Mouse (Mus musculus): ENCODE measurements around the gene Gm28230.

Gm28230 gene

DNA sequence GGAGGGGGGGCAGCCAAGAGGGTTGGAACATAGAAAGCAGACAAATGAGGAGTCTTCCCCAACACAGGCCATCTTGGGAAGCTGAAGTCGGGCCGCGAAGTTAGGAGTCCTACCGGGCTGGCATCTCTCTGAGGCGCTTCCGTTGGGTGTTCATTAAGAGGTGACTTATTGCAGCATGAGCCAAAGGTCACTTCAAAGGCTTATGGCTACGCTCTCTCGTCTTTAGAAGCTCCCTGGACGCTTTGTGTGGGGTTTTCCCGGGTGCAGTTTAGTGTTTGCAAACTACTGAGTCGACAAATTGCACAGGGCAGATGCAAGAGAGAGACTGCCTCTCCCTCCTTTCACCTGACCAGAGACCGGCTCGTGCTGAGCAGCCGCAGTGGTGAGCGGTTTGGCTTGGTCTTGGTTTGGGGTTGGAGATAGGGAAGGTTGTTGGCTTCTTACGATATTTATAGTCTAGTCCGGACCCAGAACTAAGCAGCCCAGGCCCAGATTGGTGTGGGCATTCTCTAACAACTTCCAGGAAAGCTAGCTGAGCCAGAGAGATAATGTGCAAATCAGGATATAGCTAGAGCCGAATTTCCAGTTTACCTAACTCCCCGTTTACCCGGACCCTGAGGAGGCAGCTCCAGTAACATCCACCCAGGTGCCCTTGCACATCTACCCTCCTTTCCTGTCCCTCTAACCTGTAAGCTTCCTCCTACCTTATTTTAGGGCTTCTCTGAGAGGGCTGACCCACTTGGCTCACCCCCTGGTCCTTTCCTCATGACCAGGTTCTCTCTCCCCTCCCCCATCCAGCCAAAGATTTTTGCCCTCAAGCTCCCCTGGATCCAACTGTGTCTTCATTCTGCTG, 12.3 kb downstream of the Gm28230 start:
- DNase-seq (ENCODE audit: low spot score in 2 of 2) = no peak

DNA sequence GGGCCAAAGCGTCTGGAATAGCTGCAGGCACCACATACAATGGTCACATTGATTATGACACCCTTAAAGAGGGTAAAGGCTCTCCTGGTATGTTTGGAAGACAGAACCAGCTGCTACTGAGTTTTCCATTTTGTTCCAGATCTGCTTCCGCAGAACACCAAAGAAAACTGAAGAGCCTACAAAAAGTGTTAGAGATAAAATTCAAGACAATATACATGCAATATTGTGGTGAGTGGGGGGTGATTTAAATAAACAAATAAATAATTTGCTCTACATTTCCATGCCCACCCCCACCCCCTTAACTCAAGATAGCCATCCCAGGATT, 12.9 kb downstream of the Gm28230 start:
- DNase-seq (ENCODE audit: low spot score in 2 of 2) = no peak

DNA sequence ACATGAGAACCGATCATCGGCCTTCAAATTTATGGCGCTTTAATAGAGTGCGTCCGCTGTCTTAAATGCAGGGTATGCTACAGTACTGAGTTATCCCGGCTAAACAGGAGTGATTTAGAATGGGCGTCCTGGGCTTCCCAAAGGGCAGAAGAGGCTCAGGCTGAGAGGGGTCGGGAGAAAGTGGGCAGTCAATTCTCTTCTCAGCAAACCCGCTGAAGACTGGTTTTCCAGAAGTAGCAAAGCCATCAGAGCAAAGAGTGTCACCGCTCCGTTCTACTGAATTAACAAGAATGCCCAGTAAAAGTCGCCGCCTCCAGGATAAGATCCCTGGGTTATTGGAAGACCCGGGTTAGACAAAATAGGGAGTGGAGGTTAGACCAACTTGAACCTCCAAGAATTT, 13.3 kb downstream of the Gm28230 start:
- no peak for DNase-seq (ENCODE audit: low spot score in 2 of 2)

DNA sequence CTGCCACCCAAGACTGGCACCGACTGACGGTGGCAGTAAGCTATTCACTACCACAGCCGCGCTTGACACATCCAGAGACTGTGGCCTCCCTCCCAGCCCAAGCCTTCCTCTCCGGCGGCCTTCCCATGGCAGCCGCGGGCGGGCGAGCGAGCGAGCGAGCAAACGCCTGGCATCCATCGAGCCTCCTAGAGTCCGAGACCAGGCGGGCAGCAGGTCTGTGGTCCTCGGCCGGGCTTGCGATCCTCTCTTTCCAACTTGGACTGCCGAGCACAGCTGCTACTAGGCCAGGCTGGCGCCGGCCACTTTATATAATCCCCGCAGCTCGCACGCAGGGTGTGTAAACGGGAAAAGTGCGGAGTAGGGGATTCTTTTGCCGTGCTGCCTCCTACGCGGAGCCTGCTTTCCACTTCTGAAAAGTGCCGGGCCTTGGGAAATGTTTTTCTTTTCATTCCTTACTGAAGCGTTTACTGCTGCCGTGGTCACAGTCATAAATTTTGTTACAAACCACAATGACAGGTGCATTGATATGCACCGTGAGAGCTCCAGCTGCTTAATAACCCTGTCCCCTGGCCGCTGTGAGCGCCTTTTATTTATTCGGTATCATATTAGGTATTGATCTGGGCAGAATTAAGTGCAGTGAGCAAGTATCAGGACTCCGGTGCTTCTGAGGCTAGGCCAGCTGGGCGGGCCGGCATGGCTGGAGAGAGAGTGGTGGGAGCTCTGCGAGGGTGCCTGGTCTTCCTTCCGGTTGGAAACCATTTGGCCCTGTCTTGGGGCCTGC, 14.0 kb downstream of the Gm28230 start:
- DNase-seq (ENCODE audit: low spot score in 2 of 2) = no peak

DNA sequence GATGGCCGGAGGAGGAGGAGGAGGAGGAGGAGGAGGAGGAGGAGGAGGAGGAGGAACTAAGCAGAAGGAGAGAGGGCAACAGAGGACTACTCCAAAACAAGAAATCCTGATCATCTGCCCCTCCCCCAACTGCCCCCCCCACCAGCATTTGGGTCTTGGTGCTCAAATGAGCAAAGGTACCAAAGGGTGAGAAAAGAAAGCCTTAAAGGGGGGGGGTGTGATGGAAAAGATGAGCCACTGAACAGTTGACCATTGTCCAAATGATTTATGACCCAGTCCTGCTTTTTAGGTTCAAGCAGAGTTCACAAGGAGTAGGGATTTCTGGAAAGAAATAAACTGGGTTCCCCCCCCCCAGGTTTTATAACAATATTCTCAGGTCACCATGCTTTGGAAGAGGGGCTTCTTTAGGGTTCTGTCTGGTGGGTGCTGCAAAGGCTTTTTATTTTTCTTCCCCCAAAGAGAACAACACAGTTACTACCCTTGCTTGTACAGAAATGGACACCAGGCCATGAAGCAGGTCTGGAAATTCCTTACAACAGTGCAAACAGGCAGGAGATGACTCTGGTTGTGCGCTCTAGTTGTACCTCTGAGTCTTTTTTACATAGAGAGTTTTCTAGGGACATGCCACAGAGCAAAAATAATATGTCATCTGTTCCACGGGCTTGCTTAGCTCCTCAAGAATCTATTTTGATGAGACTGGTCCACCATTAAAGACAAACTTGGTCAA, 14.9 kb downstream of the Gm28230 start:
- no peak for DNase-seq (ENCODE audit: low spot score in 2 of 2)

DNA sequence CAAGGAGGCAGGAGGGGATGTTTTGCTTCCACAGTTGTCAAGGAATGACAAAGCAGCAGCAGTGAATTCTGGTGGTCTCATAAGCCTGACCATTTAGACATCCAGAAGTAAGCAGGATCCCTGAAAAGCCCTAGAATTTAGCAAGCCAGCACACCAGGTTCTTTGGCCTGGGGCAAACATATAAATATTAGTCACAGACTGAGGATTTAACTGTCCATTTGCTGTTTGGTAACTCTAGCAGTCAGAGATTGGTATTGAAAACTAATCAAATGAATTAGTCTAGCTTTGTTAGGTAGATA, 15.4 kb downstream of the Gm28230 start:
- DNase-seq (ENCODE audit: low spot score in 2 of 2) = no peak

DNA sequence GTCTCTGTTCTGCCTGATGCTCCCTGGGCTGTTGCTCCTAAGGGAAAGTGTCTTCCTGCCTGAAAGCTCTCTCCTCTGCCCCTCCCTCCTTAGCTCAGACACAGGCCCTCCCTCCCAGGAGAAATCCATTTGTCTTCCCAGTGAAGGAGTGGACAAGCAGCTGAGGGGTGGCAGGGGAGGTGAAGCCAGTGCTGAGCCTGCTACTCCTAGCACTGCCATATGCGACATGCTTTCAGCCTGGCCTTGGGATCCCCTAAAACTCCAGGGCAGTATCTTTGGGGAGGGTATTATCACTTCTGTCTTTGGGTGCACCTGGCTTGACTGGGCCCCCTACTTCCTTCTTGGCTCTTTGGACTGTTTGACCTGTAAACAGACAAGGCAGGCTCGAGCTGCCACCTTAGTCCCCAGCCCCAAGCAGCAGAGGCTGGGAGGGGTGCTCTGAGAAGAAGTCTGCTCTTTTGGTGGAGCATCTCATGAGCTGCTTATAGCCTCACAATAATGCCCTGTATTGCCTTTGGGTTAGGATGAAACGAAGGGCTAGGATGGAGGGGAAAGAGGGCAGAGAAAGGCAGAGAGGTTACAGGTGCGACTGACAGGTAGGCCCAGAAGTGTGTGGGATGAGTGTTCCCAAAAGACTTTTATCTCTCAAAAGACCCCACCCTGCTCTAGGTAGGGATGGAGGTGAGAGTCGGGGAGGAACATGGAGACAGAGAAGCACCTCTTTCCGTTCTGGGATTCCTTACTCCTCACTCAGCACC, 19.2 kb downstream of the Gm28230 start:
- no peak for DNase-seq (ENCODE audit: low spot score in 2 of 2)

DNA sequence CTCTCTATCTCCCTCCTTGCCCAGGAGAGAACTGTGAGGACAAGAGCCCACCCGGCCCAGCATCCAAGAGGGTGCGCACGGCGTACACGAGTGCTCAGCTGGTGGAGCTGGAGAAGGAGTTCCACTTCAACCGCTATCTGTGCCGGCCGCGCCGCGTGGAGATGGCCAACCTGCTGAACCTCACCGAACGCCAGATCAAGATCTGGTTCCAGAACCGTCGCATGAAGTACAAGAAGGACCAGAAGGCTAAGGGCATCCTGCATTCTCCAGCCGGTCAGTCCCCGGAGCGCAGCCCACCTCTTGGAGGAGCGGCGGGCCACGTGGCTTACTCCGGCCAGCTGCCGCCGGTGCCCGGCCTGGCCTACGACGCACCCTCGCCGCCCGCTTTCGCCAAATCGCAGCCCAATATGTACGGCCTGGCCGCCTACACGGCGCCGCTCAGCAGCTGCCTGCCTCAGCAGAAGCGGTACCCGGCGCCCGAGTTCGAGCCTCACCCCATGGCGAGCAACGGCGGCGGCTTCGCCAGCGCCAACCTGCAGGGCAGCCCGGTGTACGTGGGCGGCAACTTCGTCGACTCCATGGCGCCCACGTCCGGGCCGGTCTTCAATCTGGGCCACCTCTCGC, 19.9 kb downstream of the Gm28230 start:
- no peak for DNase-seq (ENCODE audit: low spot score in 2 of 2)

DNA sequence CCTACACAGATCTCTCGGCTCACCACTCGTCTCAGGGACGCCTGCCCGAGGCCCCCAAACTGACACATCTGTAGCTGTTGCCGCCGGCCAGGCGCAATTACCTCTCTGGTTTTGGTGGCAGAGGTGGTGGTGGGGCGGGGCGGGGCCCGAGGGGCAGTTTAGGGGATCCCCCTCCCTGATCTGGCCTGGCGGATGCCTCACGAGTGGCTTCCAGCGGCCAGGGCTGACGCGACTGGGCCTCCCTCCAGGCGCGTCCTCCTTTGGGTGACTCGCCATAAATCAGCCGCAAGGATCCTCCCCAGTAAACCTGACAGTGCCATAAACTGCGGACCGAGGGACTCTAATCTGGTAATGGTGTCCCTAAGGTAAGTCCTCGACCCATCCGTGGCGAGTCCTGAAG, 20.5 kb downstream of the Gm28230 start:
- DNase-seq (ENCODE audit: low spot score in 2 of 2) = no peak

DNA sequence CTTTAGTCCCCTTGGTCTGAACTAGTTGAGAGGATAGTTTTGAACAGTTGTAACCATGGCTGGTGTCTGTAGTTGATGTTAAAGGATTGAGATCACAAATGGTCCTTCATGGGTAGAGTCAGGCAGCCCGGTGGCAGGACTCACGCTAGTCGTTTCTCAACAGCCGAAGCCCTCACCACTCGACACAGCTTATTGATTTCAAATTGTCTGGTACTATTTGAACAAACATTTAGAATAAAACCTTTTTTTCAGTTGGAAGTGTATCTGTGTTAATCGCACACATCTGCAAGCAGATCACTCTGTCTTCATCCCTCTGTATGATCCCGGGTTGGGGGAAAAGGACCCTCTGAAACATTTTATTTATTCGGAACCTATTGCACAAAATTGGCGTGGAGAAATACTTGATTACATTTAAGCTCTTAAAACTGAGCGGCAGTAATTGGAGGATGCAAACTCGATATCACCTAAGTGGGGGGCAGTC, 21.2 kb downstream of the Gm28230 start:
- no peak for DNase-seq (ENCODE audit: low spot score in 2 of 2)

DNA sequence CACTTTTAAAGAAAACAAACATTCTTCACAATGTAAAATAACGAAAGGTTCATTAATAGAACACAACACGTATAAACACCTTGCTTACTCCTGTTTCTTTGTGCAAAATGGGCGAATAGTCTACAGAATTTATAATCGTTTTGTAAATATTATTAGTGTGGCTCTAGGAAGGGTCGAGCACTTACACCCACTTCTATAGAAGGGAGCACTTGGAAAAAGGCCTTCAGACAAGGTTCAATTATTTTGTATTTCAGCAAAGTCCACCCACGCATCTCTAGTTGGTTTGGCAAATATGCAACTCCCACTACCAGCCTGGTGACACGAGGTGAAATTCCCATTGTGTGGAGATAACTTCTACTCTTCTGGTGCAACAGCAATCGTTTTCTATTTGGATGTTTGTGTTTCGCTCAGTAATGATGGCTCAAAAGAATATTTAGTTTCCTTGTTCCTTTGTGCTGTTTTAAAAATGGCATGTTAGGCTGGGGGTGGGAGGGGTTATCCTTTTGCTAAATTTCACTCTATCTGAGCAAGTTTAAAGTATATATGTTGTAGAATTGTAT, 22.0 kb downstream of the Gm28230 start:
- DNase-seq (ENCODE audit: low spot score in 2 of 2) = no peak

DNA sequence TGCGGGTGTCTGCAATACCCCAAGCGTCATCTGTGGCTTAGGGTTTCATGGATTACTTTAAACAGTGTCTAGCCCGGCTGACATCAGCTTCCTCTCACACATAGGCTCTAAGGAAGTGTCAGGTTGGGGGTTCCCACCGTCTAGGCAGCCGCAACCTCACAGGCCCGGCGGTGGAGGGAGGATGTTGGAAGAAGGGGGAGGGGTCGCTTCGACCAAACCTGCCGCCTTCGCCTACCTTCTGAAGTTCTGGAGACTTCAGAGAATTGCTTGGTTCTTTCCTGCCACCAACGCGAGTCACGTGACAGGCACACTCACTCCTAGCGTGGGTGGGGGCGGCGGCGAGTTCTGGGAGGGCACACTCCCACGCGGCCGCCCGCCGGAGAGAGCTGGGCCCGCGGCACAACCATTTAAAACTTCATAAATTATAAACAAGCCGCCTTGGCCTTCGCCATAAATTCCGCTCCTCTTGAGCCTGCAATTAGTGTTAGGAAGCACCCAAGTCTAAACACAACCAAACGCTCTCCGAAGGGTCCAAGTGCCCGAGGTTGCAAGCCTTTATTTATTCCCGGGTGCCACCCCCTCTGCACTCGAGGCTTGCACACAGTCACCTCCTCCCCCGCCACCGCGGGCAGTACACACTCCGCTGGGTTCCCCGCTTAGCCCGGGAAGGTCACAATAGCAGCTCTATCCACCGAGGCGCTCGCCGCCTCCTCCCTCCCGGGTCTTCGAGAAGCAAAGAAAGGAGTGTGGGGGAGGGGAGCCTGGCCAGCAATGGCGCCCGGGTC, 23.0 kb downstream of the Gm28230 start:
- DNase-seq (ENCODE audit: low spot score in 2 of 2) = no peak

DNA sequence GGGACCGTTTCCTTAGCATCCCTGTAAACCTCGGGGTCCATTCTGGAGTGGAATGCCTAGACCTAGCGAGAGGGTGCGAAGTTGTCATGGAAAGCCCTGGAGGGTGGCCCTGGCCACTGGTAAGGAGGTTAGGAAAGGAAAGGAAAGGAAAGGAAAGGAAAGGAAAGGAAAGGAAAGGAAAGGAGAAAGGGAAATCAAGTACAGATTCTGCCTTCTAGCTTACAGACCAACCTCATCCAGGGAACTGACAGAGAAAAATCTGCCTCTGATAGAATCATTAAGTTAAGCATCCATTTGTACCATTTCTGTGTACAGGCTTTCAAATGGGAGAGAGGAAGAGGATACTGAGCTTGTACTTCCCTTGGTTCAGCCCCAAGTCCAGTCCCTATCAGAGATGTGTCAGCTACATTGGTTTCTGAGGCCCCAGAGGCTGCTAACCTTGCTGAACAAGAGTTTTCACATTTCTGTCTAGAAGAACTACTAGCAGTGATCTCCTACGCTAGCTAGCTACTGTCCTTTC, 24.3 kb downstream of the Gm28230 start:
- DNase-seq (ENCODE audit: low spot score in 2 of 2) = no peak

DNA sequence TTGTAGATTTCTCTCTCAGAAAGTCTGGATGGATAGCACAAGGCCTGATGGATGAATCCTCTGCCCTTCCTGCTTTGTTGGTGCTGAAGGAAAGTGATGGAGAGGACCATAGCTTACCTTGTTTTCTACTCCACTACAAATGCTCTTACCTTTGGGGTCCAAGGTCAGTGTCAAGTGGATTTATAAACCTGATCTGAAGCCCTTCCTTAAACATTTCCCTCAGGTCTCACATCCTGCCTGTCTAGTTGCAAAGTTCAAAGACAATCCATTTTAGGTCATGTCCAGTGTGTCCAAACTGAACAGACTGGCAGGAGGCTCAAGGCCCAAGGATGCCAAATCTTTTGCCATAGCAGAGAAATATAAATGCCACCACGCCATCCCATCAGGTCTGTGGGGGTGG, 25.3 kb downstream of the Gm28230 start:
- no peak for DNase-seq (ENCODE audit: low spot score in 2 of 2)

DNA sequence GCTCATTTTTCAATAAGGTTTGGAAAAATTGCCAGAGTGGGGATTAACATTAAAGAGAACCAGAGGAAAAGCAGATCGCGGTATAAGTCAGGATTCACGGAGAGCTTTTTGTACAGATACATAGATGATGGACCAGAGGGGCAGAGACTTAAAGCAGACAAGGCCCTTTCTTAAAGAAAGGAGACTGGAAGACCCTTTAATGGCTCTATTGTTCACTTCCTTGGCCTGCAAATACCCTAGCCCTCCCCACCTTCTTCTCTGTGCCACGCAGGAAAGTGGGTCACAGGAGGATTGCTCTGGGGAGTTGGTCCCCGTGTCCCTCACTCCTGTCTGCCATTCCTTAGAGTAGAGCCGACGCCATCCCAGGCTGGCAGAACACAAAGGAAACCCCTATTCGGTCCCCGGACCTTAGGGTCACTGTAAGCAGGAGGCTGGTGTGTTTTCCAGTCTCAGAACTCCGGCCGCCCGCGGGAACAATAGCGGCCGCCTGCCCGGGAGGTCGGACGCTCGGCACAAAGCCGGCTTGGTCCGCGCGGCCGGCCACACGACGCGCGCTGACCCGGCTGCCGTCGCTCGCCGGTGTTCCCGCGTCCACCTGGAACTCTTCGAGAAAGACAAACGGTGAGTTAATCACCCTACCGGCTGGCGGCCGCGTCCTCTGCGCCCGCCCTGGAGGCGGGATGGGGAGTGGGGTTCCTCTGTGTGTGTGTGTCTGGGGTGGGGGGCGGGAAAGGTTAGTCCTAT, 26.1 kb downstream of the Gm28230 start:
- DNase-seq (ENCODE audit: low spot score in 2 of 2) = no peak

DNA sequence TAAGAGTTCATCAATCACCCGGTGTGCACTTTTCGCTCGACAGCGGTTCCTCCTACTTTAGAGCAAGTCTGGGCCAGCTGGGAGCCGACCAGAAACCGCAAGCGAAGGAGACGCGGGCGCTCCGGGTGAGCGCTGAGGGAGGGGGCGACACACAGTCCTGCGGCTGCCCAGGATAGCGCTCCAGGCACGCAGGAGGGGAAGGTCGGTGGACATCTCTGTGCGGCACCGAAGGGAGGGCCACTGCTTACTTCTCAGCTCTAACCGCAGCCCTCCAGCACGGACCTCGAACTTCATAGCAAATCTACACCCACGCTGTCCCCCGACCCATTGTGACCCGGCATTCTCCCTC, 26.6 kb downstream of the Gm28230 start:
- DNase-seq (ENCODE audit: low spot score in 2 of 2) = no peak

DNA sequence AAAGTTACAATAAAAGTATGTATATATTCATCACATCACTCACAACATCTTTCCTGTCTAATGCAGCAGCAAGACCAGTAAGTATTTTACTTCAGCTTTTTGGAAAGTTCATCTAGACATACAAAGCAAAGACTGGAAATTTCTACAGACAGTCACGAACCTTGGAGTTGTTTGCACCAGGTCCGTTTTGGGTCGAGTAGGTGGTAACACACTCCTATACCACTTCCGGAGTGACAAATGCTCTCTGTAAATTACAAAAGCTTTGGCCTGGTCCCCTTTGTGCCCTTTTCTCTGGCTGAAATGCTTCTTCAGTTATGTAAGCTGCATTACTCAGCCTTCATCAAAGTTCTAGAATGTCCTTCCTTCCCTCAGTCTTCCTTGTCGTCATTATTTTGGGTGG, 27.2 kb downstream of the Gm28230 start:
- DNase-seq (ENCODE audit: low spot score in 2 of 2) = no peak

DNA sequence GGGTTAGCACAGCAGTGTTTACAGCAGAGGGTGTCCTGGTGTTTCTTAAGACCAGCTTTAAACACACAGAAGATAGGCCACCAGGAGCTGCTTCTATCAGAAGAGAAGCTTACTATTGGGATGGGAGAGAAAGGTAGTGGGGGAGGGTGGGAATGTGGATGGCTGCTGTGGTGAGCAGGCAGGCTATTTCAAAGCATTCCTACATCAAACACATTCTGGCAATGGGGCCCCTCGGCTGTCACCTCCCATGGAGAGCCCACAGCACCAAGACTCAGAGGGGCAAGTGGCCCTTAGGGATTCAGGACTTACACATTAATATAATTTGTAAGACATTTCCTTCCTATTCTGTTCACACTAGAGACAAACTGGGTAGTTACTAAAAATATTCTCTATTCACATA, 33.6 kb downstream of the Gm28230 start:
- no peak for DNase-seq (ENCODE audit: low spot score in 2 of 2)

DNA sequence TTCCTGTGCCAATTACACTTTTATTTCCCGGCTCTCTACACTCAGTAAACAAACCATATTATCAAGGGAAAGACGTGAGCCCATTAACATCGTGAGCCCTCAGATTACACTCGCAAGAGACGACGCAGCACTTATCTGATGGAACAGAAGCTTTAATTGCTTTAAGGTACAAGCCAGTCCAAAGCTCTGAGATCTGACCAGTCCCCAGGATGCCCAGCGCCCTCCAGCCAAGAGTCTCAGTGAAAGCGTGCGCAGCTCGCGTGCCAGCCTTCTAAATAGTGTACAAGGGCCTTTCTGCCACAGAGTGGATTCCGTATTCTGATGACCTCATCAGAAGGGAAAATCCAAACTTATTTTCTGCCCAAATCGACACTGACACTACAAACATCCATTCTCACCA, 35.4 kb downstream of the Gm28230 start:
- DNase-seq (ENCODE audit: low spot score in 2 of 2) = no peak
